Comparison of ENCODE assay signal across 8 mouse cellular contexts in the genomic region with DNA sequence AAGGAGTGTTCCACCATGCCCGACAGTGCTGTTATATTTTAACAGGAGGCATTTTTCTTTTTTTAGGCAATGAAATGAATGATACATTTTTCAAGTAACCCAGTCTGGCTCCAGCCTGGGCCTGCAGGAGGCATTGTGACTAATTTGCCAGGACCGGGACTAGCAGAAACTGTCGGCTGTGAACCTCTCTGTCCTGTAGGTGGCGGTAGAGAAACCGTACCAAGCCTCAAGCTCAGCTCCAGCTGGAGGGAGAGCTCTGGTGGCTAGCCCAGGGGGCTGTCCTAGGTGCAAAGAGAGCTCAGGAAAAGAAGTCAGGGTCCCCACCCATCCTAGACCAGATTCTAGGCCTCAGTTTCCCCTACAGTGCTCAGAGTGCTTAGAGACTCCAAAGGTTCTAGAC. TPM values are rescaled to one million over a fixed set of nuclear protein-coding genes. Genes with fewer than 3 reads are reported as not detected.
A peak's percentile ranks its signal among the peaks of the same experiment; 100 is the strongest.
DNase-seq lines count a peak whose midpoint lies in the region; ATAC-seq and TF ChIP-seq lines count a peak whose summit lies in the region.

No protein-coding gene starts in this region.

- H3K9me3 ChIP-seq in intestine, postnatal 0 days (ENCODE audit: control insufficient read depth) = no peaks in the 10 kb centered on the region
- H3K9me3 ChIP-seq in midbrain, postnatal 0 days (ENCODE audit: low read length) = no peaks in the 10 kb centered on the region

- no peak for ATAC-seq in intestine, postnatal 0 days
- peak; percentile 66; the same call in 1 of the 2 replicates for ATAC-seq in midbrain, postnatal 0 days (ENCODE audit: low FRiP score)

- no peak overlapping the region for H3K4me3 ChIP-seq in cortical plate, adult 2 months (ENCODE audit: insufficient read depth, low read length)
- H3K4me3 ChIP-seq in intestine, postnatal 0 days (ENCODE audit: low read depth, low read length) = no peak overlapping the region
- no peak overlapping the region for H3K4me3 ChIP-seq in midbrain, postnatal 0 days (ENCODE audit: low read depth, low read length)

- H3K36me3 ChIP-seq in intestine, postnatal 0 days (ENCODE audit: control insufficient read depth, insufficient read depth) = no peaks in the 10 kb centered on the region
- H3K36me3 ChIP-seq in midbrain, postnatal 0 days (ENCODE audit: insufficient read depth, low read length) = no peaks in the 10 kb centered on the region

- no peak for TF ChIP-seq POLR2A in cortical plate, adult 2 months (IDR thresholded peaks at IDR 0.05; ENCODE audit: extremely low read depth, insufficient read depth, low read length)

- H3K27ac ChIP-seq in cortical plate, adult 2 months (ENCODE audit: insufficient read depth, low read length) = no peak overlapping the region
- no peak overlapping the region for H3K27ac ChIP-seq in intestine, postnatal 0 days (ENCODE audit: low read depth, low read length)
- no peak overlapping the region for H3K27ac ChIP-seq in midbrain, postnatal 0 days (ENCODE audit: low read depth, low read length)

- intact Hi-C loops in gastrocnemius, postnatal 14 days (cut with DNase I; ENCODE audit: low total_unique reads) = loop anchor here (2.0 kb wide), 1 partner anchor 76 kb away; no protein-coding TSS in a partner anchor
- intact Hi-C loops in left cerebral cortex, postnatal 25 days (cut with DNase I) = loop anchor here (1.0 kb wide), 1 partner anchor 78 kb away; no protein-coding TSS in a partner anchor

- no peaks in the 10 kb centered on the region for H3K27me3 ChIP-seq in intestine, postnatal 0 days (replicated peaks; ENCODE audit: control insufficient read depth, insufficient read depth, low read length)
- no peaks in the 10 kb centered on the region for H3K27me3 ChIP-seq in midbrain, postnatal 0 days (ENCODE audit: insufficient read depth, low read length)

- H3K4me2 ChIP-seq in intestine, postnatal 0 days (replicated peaks; ENCODE audit: low read depth) = no peak overlapping the region
- H3K4me2 ChIP-seq in midbrain, postnatal 0 days (ENCODE audit: low read depth, low read length, poor library complexity, severe bottlenecking) = no peak overlapping the region

- DNase-seq in urinary bladder, postnatal 10 days (ENCODE audit: low spot score) = peak; percentile 53
- no peak for DNase-seq in urinary bladder, adult 2 months (ENCODE audit: low spot score)
- peak; percentile 81 for DNase-seq in gastrocnemius, postnatal 14 days
- peak; percentile 77 to 89 for DNase-seq in left cerebral cortex, postnatal 25 days (ENCODE audit: low spot score in 2 of 2)
- DNase-seq in midbrain, postnatal 0 days (ENCODE audit: low spot score) = peak; percentile 90
- peak; percentile 48 to 65 for DNase-seq in spleen, postnatal 14 days (ENCODE audit: low spot score in 2 of 2)

- no peak overlapping the region for H3K9ac ChIP-seq in intestine, postnatal 0 days (ENCODE audit: low read depth, low read length)
- H3K9ac ChIP-seq in midbrain, postnatal 0 days (replicated peaks; ENCODE audit: low read length, poor library complexity, severe bottlenecking) = no peak overlapping the region

- WGBS in intestine, postnatal 0 days = 2% methylated on average over 5 of the region's 5 CpGs
- WGBS in midbrain, postnatal 0 days = under 1% methylated on average over 5 of the region's 5 CpGs

- TF ChIP-seq CTCF in cortical plate, adult 2 months (IDR thresholded peaks at IDR 0.05; ENCODE audit: extremely low read depth, insufficient read depth, low read length) = peak; percentile 76
- TF ChIP-seq CTCF in intestine, postnatal 0 days (IDR thresholded peaks at IDR 0.05; ENCODE audit: low read depth) = peak; percentile 93
- TF ChIP-seq CTCF in midbrain, postnatal 0 days (IDR thresholded peaks at IDR 0.05) = peak; percentile 87

- H3K4me1 ChIP-seq in cortical plate, adult 2 months (ENCODE audit: control insufficient read depth, insufficient read depth, low read length) = no peaks in the 10 kb centered on the region
- no peaks in the 10 kb centered on the region for H3K4me1 ChIP-seq in intestine, postnatal 0 days (replicated peaks; ENCODE audit: control insufficient read depth, insufficient read depth, low read length)
- no peaks in the 10 kb centered on the region for H3K4me1 ChIP-seq in midbrain, postnatal 0 days (ENCODE audit: insufficient read depth, low read length)

RNA-seq across cellular contexts. Expression of gene Slc25a25, which starts 37.4 kb away (rescaled TPM):
- polyA plus RNA-seq in urinary bladder, adult 2 months (2012; rRNA removed) = 14.7 and 18.8 TPM in 2 replicates
- 44.7 and 49.1 TPM in 2 replicates for polyA plus RNA-seq in cortical plate, adult 2 months (2012; rRNA removed)
- 10 to 100 TPM; 18.1 to 47.8 TPM for total RNA-seq in gastrocnemius, postnatal 14 days (2021)
- 45.1 and 52.6 TPM in 2 replicates for polyA plus RNA-seq in intestine, postnatal 0 days (2015; fragmentation: Nextera tagmentation; extraction: Ambion mirVana)
- 10 to 100 TPM; 59.0 to 64.8 TPM for total RNA-seq in left cerebral cortex, postnatal 25 days (2021)
- 60.6 and 69.2 TPM in 2 replicates for total RNA-seq in midbrain, postnatal 0 days (2014; rRNA removed)
- polyA plus RNA-seq in midbrain, postnatal 0 days (2015; fragmentation: Nextera tagmentation; extraction: Ambion mirVana) = 52.0 and 53.4 TPM in 2 replicates

RNA-seq across cellular contexts. Expression of gene Naif1, which starts 38.4 kb away (rescaled TPM):
- polyA plus RNA-seq in urinary bladder, adult 2 months (2012; rRNA removed) = 4.5 and 4.7 TPM in 2 replicates
- polyA plus RNA-seq in cortical plate, adult 2 months (2012; rRNA removed) = 3.2 and 3.4 TPM in 2 replicates
- 1 to 10 TPM; 2.4 to 3.1 TPM for total RNA-seq in gastrocnemius, postnatal 14 days (2021)
- 2.9 and 3.2 TPM in 2 replicates for polyA plus RNA-seq in intestine, postnatal 0 days (2015; fragmentation: Nextera tagmentation; extraction: Ambion mirVana)
- total RNA-seq in left cerebral cortex, postnatal 25 days (2021) = 1 to 10 TPM; 4.2 TPM
- 2.4 and 3.2 TPM in 2 replicates for total RNA-seq in midbrain, postnatal 0 days (2014; rRNA removed)
- polyA plus RNA-seq in midbrain, postnatal 0 days (2015; fragmentation: Nextera tagmentation; extraction: Ambion mirVana) = 3.0 and 3.2 TPM in 2 replicates

RNA-seq across cellular contexts. Expression of gene Fam102a, which starts 46.5 kb away (rescaled TPM):
- polyA plus RNA-seq in urinary bladder, adult 2 months (2012; rRNA removed) = 17.1 and 25.9 TPM in 2 replicates
- polyA plus RNA-seq in cortical plate, adult 2 months (2012; rRNA removed) = 39.2 and 46.7 TPM in 2 replicates
- total RNA-seq in gastrocnemius, postnatal 14 days (2021) = 1 to 10 TPM; 3.5 to 4.2 TPM
- 18.0 and 18.4 TPM in 2 replicates for polyA plus RNA-seq in intestine, postnatal 0 days (2015; fragmentation: Nextera tagmentation; extraction: Ambion mirVana)
- 10 to 100 TPM; 52.2 to 57.8 TPM for total RNA-seq in left cerebral cortex, postnatal 25 days (2021)
- total RNA-seq in midbrain, postnatal 0 days (2014; rRNA removed) = 21.5 and 24.4 TPM in 2 replicates
- polyA plus RNA-seq in midbrain, postnatal 0 days (2015; fragmentation: Nextera tagmentation; extraction: Ambion mirVana) = 6.8 and 7.2 TPM in 2 replicates
